Mouse (Mus musculus): ENCODE measurements at regions not wholly inside any gene's neighbourhood (a gene's known extent, or its start where the extent isn't known, plus 50 kb on each side); places are given as distances from the start of the nearest gene placed in this dataset.
"Not testable (repeated sequence)": the region's sequence is repeated elsewhere in the genome, so short reads cannot be mapped to it uniquely, and the experiment has no call there.

DNA sequence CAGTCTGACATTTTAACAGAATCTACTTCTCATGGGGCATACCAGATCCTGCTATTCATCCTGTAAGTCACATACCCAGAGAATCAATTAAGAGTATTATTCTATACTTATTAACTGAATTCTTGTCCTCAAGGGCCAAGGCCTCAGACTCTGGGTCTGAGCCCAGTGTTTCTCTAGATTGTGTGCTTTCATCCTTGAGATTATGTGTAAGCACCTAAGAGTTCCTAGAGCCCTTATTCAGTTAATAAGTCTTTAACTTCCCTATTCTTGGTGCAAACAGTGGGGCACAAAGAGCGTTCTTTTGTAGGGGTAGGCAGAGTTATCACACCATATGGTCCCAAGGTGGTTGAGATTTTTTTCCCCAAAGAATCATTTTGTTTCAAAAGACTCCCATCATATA lies 397.2 kb upstream of the Npsr1 start:
- Histone ChIP-seq H3K27me3 (no peaks in the 10 kb centered on the region), H3K4me1 (0 out of 2 replicates have a peak, but pooled peaks cover 3% of the 10 kb centered on the region), H3K9ac (no peak overlapping the region), H3K4me3 (no peak overlapping the region), H3K27ac (peak overlapping the region; percentile 47; the same call in 1 of the 2 replicates), H3K36me3 (no peaks in the 10 kb centered on the region), H3K9me3 (no peaks in the 10 kb centered on the region), H3K4me2 (no peak overlapping the region)
- 63% methylated on average over 1 of the region's 1 CpGs for WGBS
- ATAC-seq (ENCODE audit: borderline replicate concordance, extremely low read depth, low FRiP score, low TSS enrichment), result peak; percentile 59; the same call in 1 of the 2 replicates

DNA sequence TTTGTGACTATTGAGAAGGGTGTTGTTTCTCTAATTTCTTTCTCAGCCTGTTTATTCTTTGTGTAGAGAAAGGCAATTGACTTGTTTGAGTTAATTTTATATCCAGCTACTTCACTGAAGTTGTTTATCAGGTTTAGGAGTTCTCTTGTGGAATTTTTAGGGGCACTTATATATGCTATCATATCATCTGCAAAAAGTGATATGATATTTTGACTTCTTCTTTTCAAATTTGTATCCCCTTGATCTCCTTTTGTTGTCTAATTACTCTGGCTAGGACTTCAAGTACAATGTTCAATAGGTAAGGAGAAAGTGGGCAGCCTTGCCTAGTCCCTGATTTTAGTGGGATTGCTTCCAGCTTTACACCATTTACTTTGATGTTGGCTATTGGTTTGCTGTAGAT lies 380.2 kb upstream of the Npsr1 start:
- H3K9me3 ChIP-seq; H3K4me3 ChIP-seq; H3K27me3 ChIP-seq; H3K4me2 ChIP-seq; H3K4me1 ChIP-seq; H3K36me3 ChIP-seq; H3K9ac ChIP-seq; H3K27ac ChIP-seq; ATAC-seq (ENCODE audit: borderline replicate concordance, extremely low read depth, low FRiP score, low TSS enrichment): not testable (repeated sequence)

DNA sequence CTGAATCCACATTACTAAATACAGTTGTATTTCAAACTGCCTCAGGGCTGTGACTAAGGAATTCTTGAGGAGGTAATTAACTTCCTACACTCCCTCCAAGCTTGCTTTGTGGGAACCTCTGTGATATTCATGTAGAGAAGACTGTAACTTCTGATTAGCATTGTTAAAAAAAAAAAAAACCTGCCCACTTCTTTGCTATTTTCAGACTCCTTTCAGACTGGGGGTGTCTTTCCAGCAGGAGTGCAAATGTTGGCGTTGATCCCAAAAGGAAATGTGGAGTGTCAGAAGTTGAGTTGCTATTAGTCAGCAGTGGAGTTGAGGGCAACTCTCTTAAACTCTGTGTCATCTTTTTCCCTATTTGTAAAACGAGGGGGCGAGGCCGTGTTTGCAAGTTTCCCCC lies 369.0 kb upstream of the Npsr1 start:
- Histone ChIP-seq H3K27me3 (no peaks in the 10 kb centered on the region), H3K4me1 (no peaks in the 10 kb centered on the region), H3K36me3 (no peaks in the 10 kb centered on the region), H3K9ac (no peak overlapping the region), H3K4me2 (no peak overlapping the region), H3K4me3 (no peak overlapping the region), H3K9me3 (no peaks in the 10 kb centered on the region), H3K27ac (no peak overlapping the region)
- no peak for ATAC-seq (ENCODE audit: borderline replicate concordance, extremely low read depth, low FRiP score, low TSS enrichment)
- WGBS, result 47% methylated on average over 4 of the region's 4 CpGs

DNA sequence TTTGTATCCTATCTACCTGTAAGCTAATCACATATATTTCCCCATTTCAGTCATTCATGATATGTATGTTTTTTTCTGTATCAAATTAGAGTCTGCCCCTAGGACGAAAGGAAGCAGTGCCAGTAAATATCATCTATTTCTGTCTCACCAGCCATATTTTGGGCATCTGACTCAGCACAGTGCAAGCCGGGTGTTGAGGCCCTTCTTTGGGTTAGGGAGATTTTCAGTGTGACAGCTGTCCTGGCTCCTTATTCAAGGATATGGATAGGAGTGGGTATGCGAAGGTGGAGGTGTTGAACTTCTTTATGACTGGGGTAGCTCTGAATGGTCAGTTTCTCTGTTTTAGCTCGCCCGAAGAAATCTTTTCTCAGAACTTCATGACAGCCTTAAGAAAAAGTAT lies 345.3 kb upstream of the Npsr1 start:
- no peak overlapping the region for H3K9ac ChIP-seq
- no peaks in the 10 kb centered on the region for H3K9me3 ChIP-seq
- no peaks in the 10 kb centered on the region for H3K27me3 ChIP-seq
- H3K36me3 ChIP-seq, result no peaks in the 10 kb centered on the region
- 78% methylated on average over 5 of the region's 5 CpGs for WGBS
- no peak for ATAC-seq (ENCODE audit: borderline replicate concordance, extremely low read depth, low FRiP score, low TSS enrichment)
- no peak overlapping the region for H3K4me3 ChIP-seq
- H3K4me2 ChIP-seq, result no peak overlapping the region
- H3K4me1 ChIP-seq, result no peaks in the 10 kb centered on the region
- H3K27ac ChIP-seq, result no peak overlapping the region

DNA sequence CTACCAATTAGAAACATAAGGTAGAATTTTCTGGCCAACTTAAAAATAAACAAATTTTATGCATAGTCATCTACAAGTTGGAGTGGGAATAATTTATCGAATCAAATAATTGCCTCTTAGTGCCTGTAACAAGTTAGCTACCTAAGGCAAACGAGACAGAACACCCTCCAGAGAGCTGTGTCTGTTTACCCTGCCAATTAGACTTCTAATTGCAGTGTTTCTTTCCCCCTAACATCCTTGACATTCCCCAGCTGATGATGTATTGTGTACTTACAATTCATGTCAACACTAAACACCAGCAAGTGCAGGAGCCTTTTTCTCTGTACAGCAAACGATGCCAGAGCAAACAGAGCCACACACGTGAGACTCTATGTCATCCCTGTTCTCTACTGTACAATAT lies 311.1 kb upstream of the Npsr1 start:
- Histone ChIP-seq H3K9me3 (no peaks in the 10 kb centered on the region), H3K4me2 (no peak overlapping the region), H3K4me3 (no peak overlapping the region), H3K27me3 (no peaks in the 10 kb centered on the region), H3K27ac (no peak overlapping the region), H3K36me3 (no peaks in the 10 kb centered on the region), H3K9ac (no peak overlapping the region), H3K4me1 (no peaks in the 10 kb centered on the region)
- WGBS, result 30% methylated on average over 4 of the region's 4 CpGs
- no peak for ATAC-seq (ENCODE audit: borderline replicate concordance, extremely low read depth, low FRiP score, low TSS enrichment)
